Mouse (Mus musculus): ENCODE measurements around the gene Usp46. TPM values are rescaled to one million over a fixed set of nuclear protein-coding genes. Genes with fewer than 3 reads are reported as not detected.
"Not testable (repeated sequence)": the region's sequence is repeated elsewhere in the genome, so short reads cannot be mapped to it uniquely, and the experiment has no call there.

The Usp46 gene
- polyA plus RNA-seq, 1 experiment from 2014 or later = 23.8 TPM

DNA sequence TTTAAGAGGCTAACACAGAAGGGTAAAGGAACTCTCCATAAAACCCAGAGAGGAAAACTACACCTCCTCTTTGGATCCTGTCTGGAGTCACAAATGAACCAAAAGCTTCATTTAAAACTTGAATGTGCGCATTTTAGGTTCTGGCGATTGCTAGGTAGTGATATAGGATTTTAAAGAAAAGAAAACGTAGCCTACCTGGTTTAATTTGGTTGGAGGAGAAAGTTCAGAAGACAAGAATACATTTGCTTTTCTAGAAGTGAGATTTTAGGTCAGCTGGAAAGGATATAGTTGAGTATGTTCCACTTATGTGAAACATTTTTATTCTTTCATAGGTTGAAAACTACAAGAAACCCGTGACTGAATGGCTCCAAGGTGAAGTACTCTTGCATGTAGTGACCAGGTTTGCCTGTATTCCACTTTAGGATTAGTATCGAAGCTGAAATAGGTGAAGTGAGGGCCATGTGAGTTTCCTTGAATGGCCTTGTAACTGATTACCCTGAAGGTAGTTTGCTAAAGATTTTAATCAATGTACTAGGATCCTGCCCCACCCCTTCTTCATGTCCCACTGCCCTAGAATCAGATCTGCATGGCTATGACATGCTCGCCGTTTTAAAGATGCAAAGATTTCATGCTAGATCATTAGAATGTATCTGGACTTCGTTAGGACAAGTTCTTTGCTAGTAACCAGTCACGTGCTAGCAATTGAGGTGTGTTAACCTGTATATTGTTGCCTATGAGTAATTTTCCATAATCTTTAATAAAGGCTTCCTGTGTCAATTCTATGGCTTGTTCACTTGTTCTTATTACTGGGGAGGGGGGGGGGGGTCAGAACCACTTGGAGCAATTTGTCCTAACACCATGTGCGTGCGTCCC lies 25.6 kb upstream of the Usp46 start:
- Histone ChIP-seq H3K27me3 (replicated peaks) (no peaks in the 10 kb centered on the region), H3K36me3 (peaks cover 43% of the 10 kb centered on the region), H3K9me3 (no peaks in the 10 kb centered on the region), H3K4me2 (peak overlapping the region; percentile 95), H3K9ac (peak overlapping the region; percentile 99), H3K4me1 (peaks cover 20% of the 10 kb centered on the region), H3K27ac (replicated peaks) (peak overlapping the region; percentile 96), H3K4me3 (peak overlapping the region; percentile 93)
- 22% methylated on average over 11 of the region's 11 CpGs for WGBS
- no peak for ATAC-seq (ENCODE audit: extremely low read depth, insufficient number of reproducible peaks, low FRiP score, low TSS enrichment)

DNA sequence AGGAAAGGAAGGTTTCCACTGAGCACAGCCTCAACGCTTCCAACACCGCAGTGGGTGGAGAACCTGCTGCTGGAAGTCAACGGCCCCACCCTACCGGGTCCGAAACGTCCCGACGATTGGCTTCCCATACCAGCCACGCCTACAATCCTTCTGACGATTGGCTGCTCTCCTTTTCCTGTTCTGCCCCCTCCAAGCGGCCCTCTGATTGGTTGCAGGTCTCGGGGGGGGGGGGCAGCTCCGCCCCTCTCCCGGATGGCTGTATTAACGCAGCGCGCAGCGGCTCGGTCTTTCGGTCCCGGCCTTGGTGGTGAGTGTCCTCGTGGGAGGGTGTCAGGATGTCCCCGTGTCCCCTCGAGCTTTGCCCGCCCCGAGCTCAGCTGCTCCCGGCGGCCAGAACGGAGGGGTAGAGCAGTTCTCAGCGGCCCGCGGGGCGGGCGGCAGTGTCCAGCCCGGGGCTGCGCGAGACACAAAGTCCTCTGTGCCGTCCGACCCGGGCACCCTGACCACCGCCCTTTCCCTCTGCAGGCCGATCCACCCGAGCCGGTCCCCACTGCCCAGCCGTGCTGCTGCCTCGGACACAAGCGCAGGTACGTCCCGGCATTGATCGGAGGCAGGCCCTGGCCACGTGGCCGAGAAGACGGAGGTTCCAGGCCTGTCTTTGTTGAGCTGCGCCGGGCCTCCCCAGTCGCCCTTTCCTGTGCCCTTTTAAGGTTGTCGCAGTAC lies 24.8 kb upstream of the Usp46 start:
- peaks cover 20% of the 10 kb centered on the region for H3K4me1 ChIP-seq
- H3K9ac ChIP-seq = peak overlapping the region; percentile 99
- no peaks in the 10 kb centered on the region for H3K27me3 ChIP-seq (replicated peaks)
- WGBS = under 1% methylated on average over 57 of the region's 57 CpGs
- H3K4me2 ChIP-seq = peak overlapping the region; percentile 95
- H3K9me3 ChIP-seq = no peaks in the 10 kb centered on the region
- peak overlapping the region; percentile 96 for H3K27ac ChIP-seq (replicated peaks)
- peak overlapping the region; percentile 93 for H3K4me3 ChIP-seq
- peaks cover 43% of the 10 kb centered on the region for H3K36me3 ChIP-seq
- peak; percentile 97 for ATAC-seq (ENCODE audit: extremely low read depth, insufficient number of reproducible peaks, low FRiP score, low TSS enrichment)

DNA sequence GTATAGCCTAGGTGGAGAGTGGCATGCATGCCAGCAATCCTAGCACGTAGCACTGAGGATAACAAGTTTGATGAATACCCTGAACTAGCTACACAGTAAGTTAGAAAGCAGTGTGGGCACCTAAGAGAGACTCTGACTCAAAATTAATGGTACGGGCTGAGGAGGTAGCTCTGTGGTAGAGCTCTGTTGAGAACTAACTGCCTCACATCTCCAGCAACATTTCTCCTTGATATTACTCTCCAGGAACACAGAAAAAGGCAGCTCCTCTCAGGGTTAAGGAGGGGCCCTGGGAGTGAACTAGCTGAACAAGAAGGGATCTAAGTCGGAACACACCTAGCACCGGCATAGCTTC lies 24.2 kb upstream of the Usp46 start:
- Histone ChIP-seq H3K27ac (replicated peaks) (peak overlapping the region; percentile 76), H3K4me2 (peak overlapping the region; percentile 95), H3K9ac (peak overlapping the region; percentile 71), H3K27me3 (replicated peaks) (no peaks in the 10 kb centered on the region), H3K36me3 (peaks cover 37% of the 10 kb centered on the region), H3K4me1 (peaks cover 20% of the 10 kb centered on the region), H3K4me3 (peak overlapping the region; percentile 93), H3K9me3 (no peaks in the 10 kb centered on the region)
- WGBS = 42% methylated on average over 4 of the region's 4 CpGs
- ATAC-seq (ENCODE audit: extremely low read depth, insufficient number of reproducible peaks, low FRiP score, low TSS enrichment) = no peak

DNA sequence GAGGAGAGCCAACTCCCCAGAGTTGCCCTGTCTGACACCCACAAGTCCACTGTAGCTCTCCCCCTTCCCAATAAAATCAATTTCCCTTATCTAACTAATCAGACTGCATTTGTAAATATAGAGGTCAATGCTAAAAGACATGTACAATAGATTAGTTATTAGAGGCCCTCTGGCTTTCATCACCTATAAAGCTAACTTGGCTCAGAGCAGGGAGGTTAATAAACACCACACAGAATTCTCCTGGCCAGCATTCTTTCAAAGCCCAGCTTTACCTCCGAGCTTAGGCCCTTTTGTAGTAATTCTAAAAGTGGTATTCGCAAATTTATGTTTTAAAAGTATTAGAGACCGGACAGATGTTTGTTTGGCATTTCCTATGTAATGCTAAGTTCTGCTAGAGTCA lies 21.4 kb upstream of the Usp46 start:
- Histone ChIP-seq H3K9me3 (no peaks in the 10 kb centered on the region), H3K36me3 (peaks cover 9% of the 10 kb centered on the region), H3K4me2 (no peak overlapping the region), H3K4me1 (peaks cover 10% of the 10 kb centered on the region), H3K9ac (no peak overlapping the region), H3K4me3 (no peak overlapping the region), H3K27ac (replicated peaks) (no peak overlapping the region), H3K27me3 (replicated peaks) (no peaks in the 10 kb centered on the region)
- no peak for ATAC-seq (ENCODE audit: extremely low read depth, insufficient number of reproducible peaks, low FRiP score, low TSS enrichment)
- WGBS = 83% methylated on average over 3 of the region's 3 CpGs

DNA sequence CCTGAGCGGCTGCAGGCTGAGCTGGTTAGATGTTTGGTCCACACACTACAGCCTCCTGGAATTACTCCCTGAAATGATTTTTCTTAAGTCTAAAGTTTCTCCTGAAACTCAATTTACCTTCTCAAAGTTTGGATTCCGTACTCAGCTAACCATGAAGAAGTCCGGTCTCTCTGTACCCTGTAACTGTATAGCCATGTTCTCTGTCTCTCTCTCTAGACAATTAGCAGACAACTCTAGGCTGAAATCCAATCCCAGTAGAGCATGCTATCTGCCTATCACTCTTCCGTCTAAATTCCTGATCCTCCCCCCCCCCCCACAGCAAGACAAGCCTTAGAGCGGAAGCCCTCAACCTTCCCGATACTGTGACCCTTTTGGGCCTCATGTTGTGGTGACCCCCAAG lies 13.5 kb upstream of the Usp46 start:
- Histone ChIP-seq H3K4me1 (peaks cover 22% of the 10 kb centered on the region), H3K4me3 (no peak overlapping the region), H3K27ac (replicated peaks) (no peak overlapping the region), H3K9me3 (no peaks in the 10 kb centered on the region), H3K4me2 (no peak overlapping the region), H3K36me3 (no peaks in the 10 kb centered on the region), H3K27me3 (replicated peaks) (no peaks in the 10 kb centered on the region), H3K9ac (no peak overlapping the region)
- 63% methylated on average over 6 of the region's 6 CpGs for WGBS
- ATAC-seq (ENCODE audit: extremely low read depth, insufficient number of reproducible peaks, low FRiP score, low TSS enrichment) = no peak

DNA sequence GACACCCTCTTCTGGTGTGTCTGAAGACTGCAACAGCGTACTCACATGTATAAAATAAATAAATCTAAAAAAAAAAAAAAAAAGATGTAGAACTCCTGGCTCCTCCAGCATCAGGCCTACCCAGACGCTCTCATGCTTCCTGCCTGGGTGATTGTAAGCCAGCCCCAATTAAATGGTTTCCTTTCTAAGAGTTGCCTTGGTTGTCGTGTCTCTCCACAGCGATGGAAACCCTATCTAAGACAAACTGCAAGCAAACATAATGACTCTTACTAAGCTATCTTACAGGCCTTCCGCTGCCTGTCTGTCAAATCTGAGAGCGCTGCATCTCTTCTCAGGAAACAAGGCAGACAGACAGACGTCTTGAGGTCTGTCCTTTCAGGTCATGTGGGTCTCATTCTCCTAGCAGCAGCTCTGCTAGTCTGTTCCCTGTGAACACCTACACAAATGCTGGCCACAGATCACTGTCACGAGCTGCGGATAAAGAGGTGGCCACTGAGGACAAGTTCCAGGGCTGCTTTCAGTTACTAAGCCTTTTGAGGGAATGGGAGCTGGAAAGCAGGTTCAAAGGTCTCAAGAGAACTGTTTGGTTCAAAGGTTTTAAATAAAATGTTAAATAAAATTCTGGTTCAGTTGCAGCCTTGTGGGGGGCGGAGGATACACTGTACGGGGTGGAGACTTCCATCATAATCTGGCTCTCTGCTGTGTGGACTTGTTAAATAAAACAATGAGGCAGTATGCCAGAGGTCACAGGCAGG lies 10.8 kb upstream of the Usp46 start:
- WGBS = 59% methylated on average over 11 of the region's 11 CpGs
- no peaks in the 10 kb centered on the region for H3K36me3 ChIP-seq
- H3K4me1 ChIP-seq = peaks cover 26% of the 10 kb centered on the region
- ATAC-seq (ENCODE audit: extremely low read depth, insufficient number of reproducible peaks, low FRiP score, low TSS enrichment) = no peak
- 0 out of 2 replicates have a peak overlapping the region, but pooled peaks have one; percentile 8 for H3K9ac ChIP-seq
- no peaks in the 10 kb centered on the region for H3K9me3 ChIP-seq
- H3K4me2 ChIP-seq = no peak overlapping the region
- H3K4me3 ChIP-seq = no peak overlapping the region
- H3K27me3 ChIP-seq (replicated peaks) = peaks cover 3% of the 10 kb centered on the region; the same call in 1 of the 2 replicates
- H3K27ac ChIP-seq (replicated peaks) = peak overlapping the region; percentile 46

DNA sequence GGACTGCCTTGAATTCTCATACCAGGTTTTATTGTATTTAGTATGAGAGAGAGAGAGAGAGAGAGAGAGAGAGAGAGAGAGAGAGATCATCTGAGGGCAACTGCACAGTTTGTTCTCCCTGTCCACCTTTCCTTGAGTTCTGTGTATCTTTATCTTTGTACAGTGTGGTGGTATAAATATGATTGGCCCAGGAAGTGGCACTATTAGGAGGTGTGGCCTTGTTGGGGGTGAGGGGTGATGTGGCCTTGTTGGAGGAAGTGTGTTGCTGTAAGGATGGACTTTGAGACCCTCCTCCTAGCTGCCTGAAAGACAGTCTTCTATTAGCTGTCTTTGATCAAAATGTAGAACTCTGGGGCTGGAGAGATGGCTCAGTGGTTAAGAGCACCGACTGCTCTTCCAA lies 10.2 kb upstream of the Usp46 start:
- no peak for ATAC-seq (ENCODE audit: extremely low read depth, insufficient number of reproducible peaks, low FRiP score, low TSS enrichment)
- Histone ChIP-seq H3K27ac (replicated peaks) (peak overlapping the region; percentile 46), H3K9me3 (no peaks in the 10 kb centered on the region), H3K36me3 (no peaks in the 10 kb centered on the region), H3K27me3 (replicated peaks) (peaks cover 3% of the 10 kb centered on the region; the same call in 1 of the 2 replicates), H3K9ac (no peak overlapping the region), H3K4me3 (no peak overlapping the region), H3K4me1 (peaks cover 26% of the 10 kb centered on the region), H3K4me2 (no peak overlapping the region)
- 68% methylated on average over 1 of the region's 1 CpGs for WGBS

DNA sequence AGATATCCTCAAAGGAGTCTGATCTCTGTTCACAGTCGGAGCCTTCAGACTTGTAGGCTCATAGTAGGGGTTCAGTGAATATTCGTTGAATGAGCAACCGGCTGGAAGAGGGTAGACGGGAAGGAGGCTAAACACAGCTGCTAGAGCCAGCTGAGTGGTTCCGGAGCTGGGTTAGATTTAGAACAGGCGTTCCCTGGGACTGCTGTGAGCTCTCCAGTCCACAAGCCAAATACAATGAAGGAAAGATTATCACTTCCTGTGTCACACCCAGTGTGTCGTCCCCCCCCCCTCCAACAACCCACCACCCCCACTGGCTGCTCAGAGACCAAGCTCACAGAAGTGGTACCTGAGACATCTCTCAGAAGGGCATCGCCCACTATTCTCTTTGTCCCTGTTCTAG lies 9.7 kb upstream of the Usp46 start:
- Histone ChIP-seq H3K4me1 (peaks cover 26% of the 10 kb centered on the region), H3K27ac (replicated peaks) (peak overlapping the region; percentile 46; the same call in 1 of the 2 replicates), H3K9me3 (no peaks in the 10 kb centered on the region), H3K4me2 (no peak overlapping the region; the same call in 1 of the 2 replicates), H3K4me3 (no peak overlapping the region), H3K27me3 (replicated peaks) (peaks cover 3% of the 10 kb centered on the region; the same call in 1 of the 2 replicates), H3K36me3 (no peaks in the 10 kb centered on the region), H3K9ac (no peak overlapping the region)
- WGBS = 38% methylated on average over 8 of the region's 8 CpGs
- no peak for ATAC-seq (ENCODE audit: extremely low read depth, insufficient number of reproducible peaks, low FRiP score, low TSS enrichment)

DNA sequence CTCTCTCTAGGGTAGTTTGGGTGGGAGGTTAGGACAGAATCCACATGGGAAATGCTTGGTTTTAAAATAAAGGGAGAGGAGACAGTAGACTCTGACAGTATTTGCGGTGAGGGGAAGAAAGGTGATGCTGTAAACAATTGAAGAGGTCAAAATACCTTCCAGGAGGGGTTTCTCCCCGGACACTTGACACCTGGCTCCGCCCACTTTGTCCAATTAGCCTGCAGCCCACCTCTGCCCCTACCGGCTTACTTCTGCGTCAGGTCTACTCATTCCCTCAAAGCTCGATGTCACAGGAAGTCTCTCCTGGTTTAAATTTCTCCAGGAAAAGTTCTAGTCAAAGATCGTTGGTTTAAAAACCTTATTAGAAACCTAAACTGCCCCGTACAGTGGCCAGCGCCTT lies 8.5 kb upstream of the Usp46 start:
- Histone ChIP-seq H3K4me3 (peak overlapping the region; percentile 10; the same call in 1 of the 2 replicates), H3K36me3 (no peaks in the 10 kb centered on the region), H3K27ac (replicated peaks) (no peak overlapping the region), H3K9ac (peak overlapping the region; percentile 48; the same call in 1 of the 2 replicates), H3K9me3 (no peaks in the 10 kb centered on the region), H3K4me2 (peak overlapping the region; percentile 51), H3K27me3 (replicated peaks) (peaks cover 3% of the 10 kb centered on the region; the same call in 1 of the 2 replicates), H3K4me1 (peaks cover 26% of the 10 kb centered on the region)
- 5% methylated on average over 9 of the region's 9 CpGs for WGBS
- no peak for ATAC-seq (ENCODE audit: extremely low read depth, insufficient number of reproducible peaks, low FRiP score, low TSS enrichment)

DNA sequence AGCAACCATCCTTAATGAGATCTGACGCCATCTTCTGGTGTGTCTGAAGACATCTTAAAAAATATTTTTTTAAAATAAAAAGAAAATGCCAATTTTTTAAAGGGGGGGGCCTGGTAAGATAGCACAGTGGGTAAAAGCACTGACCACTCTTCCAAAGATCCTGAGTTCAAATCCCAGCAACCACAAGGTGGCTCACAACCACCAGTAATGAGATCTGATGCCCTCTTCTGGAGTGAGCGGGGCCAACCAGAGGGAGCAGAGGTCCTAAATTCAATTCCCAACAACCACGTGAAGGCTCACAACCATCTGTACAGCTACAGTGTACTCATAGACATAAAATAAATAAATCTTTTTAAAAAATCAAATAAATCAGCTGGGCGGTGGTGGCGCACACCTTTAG lies 2.3 kb upstream of the Usp46 start:
- WGBS = 82% methylated on average over 5 of the region's 5 CpGs
- not testable (repeated sequence) for H3K27ac ChIP-seq (replicated peaks); ATAC-seq (ENCODE audit: extremely low read depth, insufficient number of reproducible peaks, low FRiP score, low TSS enrichment); H3K27me3 ChIP-seq (replicated peaks); H3K9ac ChIP-seq; H3K4me2 ChIP-seq; H3K4me3 ChIP-seq; H3K9me3 ChIP-seq; H3K36me3 ChIP-seq
- peaks cover 33% of the 10 kb centered on the region for H3K4me1 ChIP-seq
